Mouse (Mus musculus): ENCODE measurements around the gene Mex3d. TPM values are rescaled to one million over a fixed set of nuclear protein-coding genes. Genes with fewer than 3 reads are reported as not detected.

Mex3d gene
- total and polyA plus RNA-seq, 3 experiments = 15.6 to 18.8 TPM; not detected in 1

- TF ChIP-seq MXI1 (IDR thresholded peaks at IDR 0.05; ENCODE audit: low read depth, low read length) (peak; percentile 67), POLR2A (IDR thresholded peaks at IDR 0.05; ENCODE audit: control insufficient read depth in 1 of 2, insufficient read depth in 1 of 2, low read depth in 1 of 2, low read length in 2 of 2, poor library complexity in 1 of 2) (peak; percentile 50 to 82), MEF2A (IDR thresholded peaks at IDR 0.05; ENCODE audit: extremely low read depth, insufficient replicate concordance, low read depth, low read length, poor library complexity, severe bottlenecking) (no peak), NELFE (IDR thresholded peaks at IDR 0.05; ENCODE audit: low read depth, low read length) (peak; percentile 84), UBTF (IDR thresholded peaks at IDR 0.05; ENCODE audit: borderline replicate concordance, insufficient read depth, low read depth, low read length) (no peak), NRF1 (IDR thresholded peaks at IDR 0.05; ENCODE audit: insufficient read depth, low read depth, low read length, poor library complexity, severe bottlenecking) (0 out of 2 replicates have a peak, but pooled peaks have one; percentile 36), GATA1 (IDR thresholded peaks at IDR 0.05; ENCODE audit: low read depth, low read length) (peak; percentile 99), CTCF (IDR thresholded peaks at IDR 0.05 in 2 of 3, conservative IDR thresholded peaks at IDR 0.05 in 1 of 3; ENCODE audit: control insufficient read depth in 1 of 3, insufficient read depth in 1 of 3, low read depth in 2 of 3, low read length in 3 of 3, poor library complexity in 1 of 3, severe bottlenecking in 1 of 3) (0 out of 6 replicates have a peak, but pooled peaks of 1 of the 3 experiments have one; percentile 8), BHLHE40 (IDR thresholded peaks at IDR 0.05; ENCODE audit: borderline replicate concordance, low read depth, low read length) (no peak)
Observed at GRCm38 (mm10) chr10:80433513-80434232, 46.2 kb upstream of the Mex3d start, which contains the start of gene Tcf3 (continued).

- peak; percentile 58 for DNase-seq (ENCODE audit: low read depth, low spot score)
- peaks cover 25% of the 10 kb centered on the region for H3K79me2 ChIP-seq (ENCODE audit: control insufficient read depth, insufficient read depth, low read length, poor library complexity)
- H3K36me3 ChIP-seq (ENCODE audit: control insufficient read depth in 1 of 2, insufficient read depth in 2 of 2, low read length in 2 of 2) = peaks cover 0 to 27% of the 10 kb centered on the region in 2 experiments; a peak in 2 of 4 replicates
- no peaks in the 10 kb centered on the region for H3K27me3 ChIP-seq (ENCODE audit: control insufficient read depth in 1 of 2, insufficient read depth in 2 of 2, low read length in 2 of 2)
- TF ChIP-seq POLR2AphosphoS5 (IDR thresholded peaks at IDR 0.05; ENCODE audit: borderline replicate concordance, low read depth, low read length) (no peak), MAFK (IDR thresholded peaks at IDR 0.05; ENCODE audit: borderline replicate concordance, low read depth, low read length) (no peak), SMC3 (IDR thresholded peaks at IDR 0.05; ENCODE audit: low read depth, low read length) (0 out of 2 replicates have a peak, but pooled peaks have one; percentile 3), MEF2A (IDR thresholded peaks at IDR 0.05; ENCODE audit: extremely low read depth, insufficient replicate concordance, low read depth, low read length, poor library complexity, severe bottlenecking) (no peak), MXI1 (IDR thresholded peaks at IDR 0.05; ENCODE audit: low read depth, low read length) (peak; percentile 19; the same call in 1 of the 2 replicates), POLR2A (IDR thresholded peaks at IDR 0.05; ENCODE audit: control insufficient read depth in 1 of 2, insufficient read depth in 1 of 2, low read depth in 1 of 2, low read length in 2 of 2, poor library complexity in 1 of 2) (peak in 1 of 2 experiments; percentile 10; a peak in 1 of 4 replicates), POLR2AphosphoS2 (IDR thresholded peaks at IDR 0.05; ENCODE audit: low read length) (no peak), ZKSCAN1 (IDR thresholded peaks at IDR 0.05; ENCODE audit: low read depth, low read length) (no peak), MYC (IDR thresholded peaks at IDR 0.05; ENCODE audit: low read depth, low read length) (no peak), TAL1 (IDR thresholded peaks at IDR 0.05; ENCODE audit: low read length) (no peak), MAZ (IDR thresholded peaks at IDR 0.05; ENCODE audit: low read depth, low read length) (no peak), ELF1 (IDR thresholded peaks at IDR 0.05; ENCODE audit: low read depth, low read length) (no peak), RAD21 (IDR thresholded peaks at IDR 0.05; ENCODE audit: low read depth, low read length) (no peak), NRF1 (IDR thresholded peaks at IDR 0.05; ENCODE audit: insufficient read depth, low read depth, low read length, poor library complexity, severe bottlenecking) (no peak), HCFC1 (IDR thresholded peaks at IDR 0.05; ENCODE audit: low read depth, low read length) (no peak), CTCF (IDR thresholded peaks at IDR 0.05 in 2 of 3, conservative IDR thresholded peaks at IDR 0.05 in 1 of 3; ENCODE audit: control insufficient read depth in 1 of 3, insufficient read depth in 1 of 3, low read depth in 2 of 3, low read length in 3 of 3, poor library complexity in 1 of 3, severe bottlenecking in 1 of 3) (no peak), UBTF (IDR thresholded peaks at IDR 0.05; ENCODE audit: borderline replicate concordance, insufficient read depth, low read depth, low read length) (no peak), TCF12 (IDR thresholded peaks at IDR 0.05; ENCODE audit: low read depth, low read length) (no peak), GATA1 (IDR thresholded peaks at IDR 0.05; ENCODE audit: low read depth, low read length) (no peak), TBP (IDR thresholded peaks at IDR 0.05; ENCODE audit: low read depth, low read length) (no peak)
- peak overlapping the region; percentile 85 to 96 for H3K4me3 ChIP-seq (ENCODE audit: control insufficient read depth in 1 of 2, insufficient read depth in 1 of 2, low read depth in 2 of 2, low read length in 2 of 2)
- H3K9ac ChIP-seq (ENCODE audit: control insufficient read depth, low read depth, low read length, poor library complexity, severe bottlenecking) = peak overlapping the region; percentile 97
- H3K27ac ChIP-seq (ENCODE audit: control insufficient read depth, low read depth, low read length) = peak overlapping the region; percentile 79
- peaks cover 6 to 34% of the 10 kb centered on the region in 2 experiments; a peak in 3 of 4 replicates for H3K4me1 ChIP-seq (ENCODE audit: control insufficient read depth in 1 of 2, insufficient read depth in 2 of 2, low read length in 2 of 2)
- H3K9me3 ChIP-seq (replicated peaks; ENCODE audit: insufficient read depth, low read length) = no peaks in the 10 kb centered on the region
Observed at GRCm38 (mm10) chr10:80432936-80433512, 45.6 kb upstream of the Mex3d start.
